Mouse (Mus musculus) embryonic fibroblast, embryonic 13.5 days (primary cell): ENCODE measurements around the gene Cdh18.

ENCODE experiments used
- CTCF ChIP-seq: IDR thresholded peaks from 2 replicates; pipeline ENCODE4 v1.5.1; 2011; ENCODE audit warnings: mild to moderate bottlenecking, control low read depth, low read length, moderate library complexity, borderline replicate concordance; ENCODE audit not compliant: insufficient read depth
- POLR2A ChIP-seq: IDR thresholded peaks from 2 replicates; pipeline ENCODE4 v1.6.1; 2011; ENCODE audit warnings: low read depth, mild to moderate bottlenecking, control low read depth, low read length, moderate library complexity

GRCm38 (mm10) chr15:23278421-23278820 lies 729.6 kb downstream of the Cdh18 start:
- no peak for TF ChIP-seq POLR2A
- TF ChIP-seq CTCF = no peak
